Mouse (Mus musculus) thymus, adult 2 months (tissue): ENCODE data around the gene Fam172a. TPM values are rescaled to one million over a fixed set of nuclear protein-coding genes. Genes with fewer than 3 reads are reported as not detected.

Experiments used
- DNase-seq: peaks from one replicate; pipeline ENCODE4 v3.0.0; 2021
- H3K27ac ChIP-seq: fragments of 200-500 bp; 2 replicates; pipeline ENCODE4 v1.5.1; 2012; ENCODE audit warnings: low read length, control low read depth; ENCODE audit not compliant: control insufficient read depth, insufficient read depth
- H3K27me3 ChIP-seq: fragments of 200-500 bp; 2 replicates; pipeline ENCODE4 v1.6.1; 2012; ENCODE audit warnings: mild to moderate bottlenecking, low read length, moderate library complexity, mixed read lengths; ENCODE audit not compliant: control insufficient read depth, insufficient read depth
- H3K36me3 ChIP-seq: fragments of 200-500 bp; 2 replicates; pipeline ENCODE4 v1.6.1; 2012; ENCODE audit warnings: mild to moderate bottlenecking, low read length, moderate library complexity; ENCODE audit not compliant: control insufficient read depth, insufficient read depth
- H3K4me1 ChIP-seq: fragments of 200-500 bp; replicated peaks from 2 replicates; pipeline ENCODE4 v1.6.1; 2012; ENCODE audit warnings: low read length; ENCODE audit not compliant: control insufficient read depth, insufficient read depth
- H3K4me3 ChIP-seq: fragments of 200-500 bp; 2 replicates; pipeline ENCODE4 v1.5.1; 2012; ENCODE audit warnings: mild to moderate bottlenecking, low read length, control low read depth, moderate library complexity; ENCODE audit not compliant: control insufficient read depth, insufficient read depth
- CTCF ChIP-seq: fragments of 200-500 bp; IDR thresholded peaks from 2 replicates; pipeline ENCODE4 v1.5.1; 2012; ENCODE audit warnings: mild to moderate bottlenecking, control low read depth, low read length, moderate library complexity, borderline replicate concordance; ENCODE audit not compliant: control insufficient read depth, poor library complexity, insufficient read depth; ENCODE audit errors: extremely low read depth
- POLR2A ChIP-seq: fragments of 200-500 bp; IDR thresholded peaks from 2 replicates; pipeline ENCODE4 v1.6.1; 2012; ENCODE audit warnings: mild to moderate bottlenecking, low read length, control low read depth, moderate library complexity; ENCODE audit not compliant: control insufficient read depth, poor library complexity, insufficient read depth; ENCODE audit errors: extremely low read depth
- whole genome bisulfite sequencing: fragments of 180-500 bp; shearing (Covaris S2); methylation state at CpG from one replicate; pipeline ENCODE4 v1.1.7; 2018; 5-methylcytosine and 5-hydroxymethylcytosine counted together
- polyA plus RNA-seq: library from polyadenylated mRNA; depleted of rRNA; stranded (reverse); fragments of >200 nt; gene quantifications from 2 replicates; pipeline ENCODE4 v1.2.3, GENCODE M21; 2012

The Fam172a gene
- polyA plus RNA-seq, 1 experiment = 22.7 TPM

- TF ChIP-seq CTCF = no peak
- TF ChIP-seq POLR2A = no peak
- no peak overlapping the region for H3K27ac ChIP-seq
- WGBS = 1% methylated on average over 74 of the region's 92 CpGs
- H3K4me1 ChIP-seq = no peaks in the 10 kb centered on the region
- no peaks in the 10 kb centered on the region for H3K36me3 ChIP-seq
- H3K4me3 ChIP-seq = 0 out of 2 replicates have a peak overlapping the region, but pooled peaks have one; percentile 2
- DNase-seq = no peak
- peaks cover 26% of the 10 kb centered on the region; the same call in 1 of the 2 replicates for H3K27me3 ChIP-seq
Measured at GRCm38 (mm10) chr13:78198871-78199641, 497.2 kb downstream of the Fam172a start.

GRCm38 (mm10) chr13:78199642-78200160 lies 497.9 kb downstream of the Fam172a start, which contains the start of gene Nr2f1:
Gene Nr2f1, minus strand, starts transcription at chr13:78199757.
- 4% methylated on average over 14 of the region's 14 CpGs for WGBS
- Histone ChIP-seq H3K27ac (no peak within 1 kb of the TSS), H3K4me1 (no peaks in the 10 kb centered on the region), H3K36me3 (no peaks in the 10 kb centered on the region), H3K4me3 (0 out of 2 replicates have a peak within 1 kb of the TSS, but pooled peaks have one; percentile 2), H3K27me3 (peaks cover 28% of the 10 kb centered on the region; the same call in 1 of the 2 replicates)
- TF ChIP-seq POLR2A (no peak), CTCF (no peak)
- DNase-seq = no peak

GRCm38 (mm10) chr13:78200407-78200806 lies 498.6 kb downstream of the Fam172a start:
- Histone ChIP-seq H3K4me3 (no peak overlapping the region), H3K27ac (no peak overlapping the region), H3K4me1 (no peaks in the 10 kb centered on the region), H3K27me3 (peaks cover 26% of the 10 kb centered on the region; the same call in 1 of the 2 replicates), H3K36me3 (no peaks in the 10 kb centered on the region)
- TF ChIP-seq POLR2A (no peak), CTCF (no peak)
- 8% methylated on average over 9 of the region's 9 CpGs for WGBS
- no peak for DNase-seq

- H3K27ac ChIP-seq = no peak overlapping the region
- peaks cover 23% of the 10 kb centered on the region; the same call in 1 of the 2 replicates for H3K27me3 ChIP-seq
- peak; percentile 27 for DNase-seq
- H3K36me3 ChIP-seq = no peaks in the 10 kb centered on the region
- H3K4me1 ChIP-seq = no peaks in the 10 kb centered on the region
- H3K4me3 ChIP-seq = no peak overlapping the region
- no peak for TF ChIP-seq POLR2A
- peak; percentile 60; the same call in 1 of the 2 replicates for TF ChIP-seq CTCF
- 8% methylated on average over 26 of the region's 30 CpGs for WGBS
Measured at GRCm38 (mm10) chr13:78200991-78201870, 499.4 kb downstream of the Fam172a start.

GRCm38 (mm10) chr13:78201871-78202565 lies 500.2 kb downstream of the Fam172a start:
- WGBS = 17% methylated on average over 22 of the region's 22 CpGs
- H3K4me1 ChIP-seq = no peaks in the 10 kb centered on the region
- H3K27me3 ChIP-seq = peaks cover 23% of the 10 kb centered on the region; the same call in 1 of the 2 replicates
- DNase-seq = no peak
- no peaks in the 10 kb centered on the region for H3K36me3 ChIP-seq
- H3K4me3 ChIP-seq = no peak overlapping the region
- TF ChIP-seq POLR2A (no peak), CTCF (no peak)
- no peak overlapping the region for H3K27ac ChIP-seq

GRCm38 (mm10) chr13:78202574-78203347 lies 500.9 kb downstream of the Fam172a start:
- TF ChIP-seq POLR2A (no peak), CTCF (no peak)
- H3K36me3 ChIP-seq = no peaks in the 10 kb centered on the region
- peaks cover 23% of the 10 kb centered on the region; the same call in 1 of the 2 replicates for H3K27me3 ChIP-seq
- DNase-seq = no peak
- H3K4me3 ChIP-seq = peak overlapping the region; percentile 11; the same call in 1 of the 2 replicates
- 7% methylated on average over 47 of the region's 47 CpGs for WGBS
- no peak overlapping the region for H3K27ac ChIP-seq
- H3K4me1 ChIP-seq = no peaks in the 10 kb centered on the region
